Mouse (Mus musculus): Measurements from ENCODE around the gene Lsm3. TPM values are rescaled to one million over a fixed set of nuclear protein-coding genes. Genes with fewer than 3 reads are reported as not detected.
A peak's percentile ranks its signal among the peaks of the same experiment; 100 is the strongest.

The Lsm3 gene
- polyA plus RNA-seq, 1 experiment = 207 TPM

DNA sequence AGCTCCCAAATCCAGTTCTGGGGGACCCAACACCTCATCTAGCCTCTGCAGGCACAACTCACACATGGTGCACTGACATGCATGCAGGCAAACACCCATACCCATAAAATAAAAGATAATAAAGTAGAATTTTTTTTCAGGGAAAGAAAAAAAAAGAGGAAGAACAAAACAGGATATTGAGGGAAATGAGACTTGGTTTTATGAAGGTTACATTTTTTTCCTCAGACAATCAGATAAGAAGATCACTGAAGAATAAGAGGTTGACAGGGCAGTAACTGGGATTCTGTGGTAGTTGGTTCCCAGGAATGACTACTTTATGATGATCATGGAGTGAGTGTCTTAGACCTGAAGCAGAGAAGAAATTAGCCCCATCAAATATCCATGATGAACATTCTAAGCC lies 1.6 kb upstream of the Lsm3 start:
- Histone ChIP-seq H3K4me3 (ENCODE audit: insufficient read depth, poor library complexity, severe bottlenecking) (no peak overlapping the region), H3K36me3 (ENCODE audit: control insufficient read depth, insufficient read depth) (peaks cover 21% of the 10 kb centered on the region), H3ac (ENCODE audit: control insufficient read depth, insufficient read length, low read depth) (no peak overlapping the region), H3K27me3 (ENCODE audit: control insufficient read depth, insufficient read depth, insufficient read length) (no peaks in the 10 kb centered on the region), H3K79me2 (ENCODE audit: control insufficient read depth, insufficient read depth) (peaks cover 48% of the 10 kb centered on the region), H3K79me3 (ENCODE audit: low read depth) (peaks cover 18% of the 10 kb centered on the region)
- TF ChIP-seq USF1 (IDR thresholded peaks at IDR 0.05; ENCODE audit: low read depth) (no peak), MAX (IDR thresholded peaks at IDR 0.05) (no peak), CTCF (IDR thresholded peaks at IDR 0.05; ENCODE audit: control insufficient read depth, insufficient read depth, insufficient read length) (no peak), MYOD1 (IDR thresholded peaks at IDR 0.05; ENCODE audit: control insufficient read depth, insufficient read length, low read depth) (no peak), CEBPB (IDR thresholded peaks at IDR 0.05; ENCODE audit: low read depth) (no peak), MYOG (IDR thresholded peaks at IDR 0.05; ENCODE audit: control insufficient read depth, extremely low read depth, insufficient read length) (no peak), FOSL1 (IDR thresholded peaks at IDR 0.05; ENCODE audit: insufficient read depth, low read length, poor library complexity, severe bottlenecking) (no peak)

DNA sequence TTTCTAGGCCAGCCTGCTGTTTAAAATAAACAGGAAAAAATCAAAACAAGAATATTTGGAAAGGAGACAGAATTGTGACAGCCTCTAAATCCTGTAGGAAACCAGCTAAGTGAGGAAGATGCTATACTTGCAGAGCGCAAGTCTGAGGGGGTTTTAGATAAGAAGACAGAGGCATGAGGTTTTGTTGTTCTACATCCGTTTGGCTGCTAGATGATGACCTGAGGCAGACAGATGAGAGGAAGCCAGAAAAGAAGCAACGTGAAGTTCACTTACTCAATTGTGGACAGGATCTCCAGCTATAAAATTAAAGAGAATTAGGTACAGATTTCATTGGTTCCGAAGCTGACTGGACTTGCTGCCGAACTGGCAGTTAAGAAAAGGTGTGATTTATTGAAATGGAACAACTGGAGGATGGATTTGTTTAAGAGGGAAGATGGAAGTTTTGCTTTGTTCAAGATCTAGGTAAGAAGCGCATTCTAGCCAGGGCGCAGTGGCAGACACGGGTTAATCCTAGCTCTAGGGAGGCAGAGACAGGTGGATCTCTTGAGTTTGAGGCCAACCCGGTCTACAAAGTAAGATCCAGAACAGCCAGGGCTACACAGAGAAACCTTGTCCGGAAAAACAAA lies 878 bp upstream of the Lsm3 start:
- H3K36me3 ChIP-seq (ENCODE audit: control insufficient read depth, insufficient read depth) = peaks cover 28% of the 10 kb centered on the region
- TF ChIP-seq MYOD1 (IDR thresholded peaks at IDR 0.05; ENCODE audit: control insufficient read depth, insufficient read length, low read depth) (no peak), CEBPB (IDR thresholded peaks at IDR 0.05; ENCODE audit: low read depth) (no peak), FOSL1 (IDR thresholded peaks at IDR 0.05; ENCODE audit: insufficient read depth, low read length, poor library complexity, severe bottlenecking) (no peak), MYOG (IDR thresholded peaks at IDR 0.05; ENCODE audit: control insufficient read depth, extremely low read depth, insufficient read length) (no peak), USF1 (IDR thresholded peaks at IDR 0.05; ENCODE audit: low read depth) (no peak), CTCF (IDR thresholded peaks at IDR 0.05; ENCODE audit: control insufficient read depth, insufficient read depth, insufficient read length) (no peak), MAX (IDR thresholded peaks at IDR 0.05) (no peak)
- H3K27me3 ChIP-seq (ENCODE audit: control insufficient read depth, insufficient read depth, insufficient read length) = no peaks in the 10 kb centered on the region
- peak overlapping the region; percentile 100 for H3ac ChIP-seq (ENCODE audit: control insufficient read depth, insufficient read length, low read depth)
- peaks cover 49% of the 10 kb centered on the region for H3K79me2 ChIP-seq (ENCODE audit: control insufficient read depth, insufficient read depth)
- peak overlapping the region; percentile 95 for H3K4me3 ChIP-seq (ENCODE audit: insufficient read depth, poor library complexity, severe bottlenecking)
- H3K79me3 ChIP-seq (ENCODE audit: low read depth) = peaks cover 18% of the 10 kb centered on the region

GRCm38 (mm10) chr6:91518454-91519020 lies 2.8 kb downstream of the Lsm3 start:
- Histone ChIP-seq H3K79me2 (ENCODE audit: control insufficient read depth, insufficient read depth) (peaks cover 58% of the 10 kb centered on the region), H3K79me3 (ENCODE audit: low read depth) (peaks cover 18% of the 10 kb centered on the region), H3ac (ENCODE audit: control insufficient read depth, insufficient read length, low read depth) (no peak overlapping the region), H3K4me3 (ENCODE audit: insufficient read depth, poor library complexity, severe bottlenecking) (no peak overlapping the region), H3K27me3 (ENCODE audit: control insufficient read depth, insufficient read depth, insufficient read length) (no peaks in the 10 kb centered on the region), H3K36me3 (ENCODE audit: control insufficient read depth, insufficient read depth) (peaks cover 63% of the 10 kb centered on the region)
- TF ChIP-seq USF1 (IDR thresholded peaks at IDR 0.05; ENCODE audit: low read depth) (no peak), CTCF (IDR thresholded peaks at IDR 0.05; ENCODE audit: control insufficient read depth, insufficient read depth, insufficient read length) (no peak), CEBPB (IDR thresholded peaks at IDR 0.05; ENCODE audit: low read depth) (no peak), MAX (IDR thresholded peaks at IDR 0.05) (no peak), MYOG (IDR thresholded peaks at IDR 0.05; ENCODE audit: control insufficient read depth, extremely low read depth, insufficient read length) (no peak), FOSL1 (IDR thresholded peaks at IDR 0.05; ENCODE audit: insufficient read depth, low read length, poor library complexity, severe bottlenecking) (no peak), MYOD1 (IDR thresholded peaks at IDR 0.05; ENCODE audit: control insufficient read depth, insufficient read length, low read depth) (no peak)

DNA sequence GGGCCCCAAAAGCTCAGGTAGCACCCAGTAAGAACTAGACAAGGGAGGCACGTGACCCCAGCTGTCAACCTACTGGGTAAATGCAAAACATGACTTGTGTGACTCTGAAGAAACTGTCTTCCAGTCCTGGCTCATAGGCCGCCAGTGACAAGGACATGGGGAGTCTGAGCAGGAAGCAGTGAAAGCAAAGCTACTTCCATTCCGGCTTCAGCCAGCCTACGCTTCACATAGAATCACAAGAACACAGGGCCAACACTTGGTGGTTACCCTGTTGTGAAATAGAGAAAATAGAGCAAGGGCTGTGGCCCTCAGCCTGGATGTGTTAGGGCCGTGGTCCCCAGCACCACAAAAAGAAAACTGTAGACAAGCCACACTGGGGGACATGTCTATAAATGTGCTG lies 7.1 kb downstream of the Lsm3 start:
- Histone ChIP-seq H3K4me3 (ENCODE audit: insufficient read depth, poor library complexity, severe bottlenecking) (no peak overlapping the region), H3K27me3 (ENCODE audit: control insufficient read depth, insufficient read depth, insufficient read length) (no peaks in the 10 kb centered on the region), H3K79me3 (ENCODE audit: low read depth) (peaks cover under 1% of the 10 kb centered on the region), H3ac (ENCODE audit: control insufficient read depth, insufficient read length, low read depth) (no peak overlapping the region), H3K79me2 (ENCODE audit: control insufficient read depth, insufficient read depth) (peaks cover 24% of the 10 kb centered on the region), H3K36me3 (ENCODE audit: control insufficient read depth, insufficient read depth) (peaks cover 64% of the 10 kb centered on the region)
- TF ChIP-seq CEBPB (IDR thresholded peaks at IDR 0.05; ENCODE audit: low read depth) (no peak), USF1 (IDR thresholded peaks at IDR 0.05; ENCODE audit: low read depth) (no peak), MYOG (IDR thresholded peaks at IDR 0.05; ENCODE audit: control insufficient read depth, extremely low read depth, insufficient read length) (no peak)

DNA sequence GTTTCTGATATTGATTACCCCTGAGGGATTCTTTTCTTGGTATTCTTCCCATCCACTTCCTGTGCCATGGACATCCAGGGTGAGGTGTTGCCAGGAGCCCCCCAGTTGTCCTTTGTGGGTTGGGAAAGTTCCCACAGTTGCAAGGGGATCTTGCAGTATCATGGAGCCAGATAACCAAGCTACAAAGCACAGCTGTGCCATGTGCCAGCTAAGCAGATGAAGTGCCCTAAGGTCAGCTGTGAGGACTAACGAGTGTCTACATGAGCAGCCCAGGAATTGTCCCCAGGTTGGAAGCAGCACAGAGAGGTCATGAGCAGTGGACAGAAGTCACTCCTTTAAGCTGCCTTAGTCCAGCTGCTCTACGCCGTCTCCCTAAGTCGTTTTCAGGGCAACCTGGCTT lies 9.8 kb downstream of the Lsm3 start:
- Histone ChIP-seq H3K79me2 (ENCODE audit: control insufficient read depth, insufficient read depth) (peaks cover 3% of the 10 kb centered on the region), H3K79me3 (ENCODE audit: low read depth) (no peaks in the 10 kb centered on the region), H3K36me3 (ENCODE audit: control insufficient read depth, insufficient read depth) (peaks cover 36% of the 10 kb centered on the region), H3ac (ENCODE audit: control insufficient read depth, insufficient read length, low read depth) (no peak overlapping the region), H3K4me3 (ENCODE audit: insufficient read depth, poor library complexity, severe bottlenecking) (no peak overlapping the region), H3K27me3 (ENCODE audit: control insufficient read depth, insufficient read depth, insufficient read length) (no peaks in the 10 kb centered on the region)
- TF ChIP-seq MYOG (IDR thresholded peaks at IDR 0.05; ENCODE audit: control insufficient read depth, extremely low read depth, insufficient read length) = no peak

DNA sequence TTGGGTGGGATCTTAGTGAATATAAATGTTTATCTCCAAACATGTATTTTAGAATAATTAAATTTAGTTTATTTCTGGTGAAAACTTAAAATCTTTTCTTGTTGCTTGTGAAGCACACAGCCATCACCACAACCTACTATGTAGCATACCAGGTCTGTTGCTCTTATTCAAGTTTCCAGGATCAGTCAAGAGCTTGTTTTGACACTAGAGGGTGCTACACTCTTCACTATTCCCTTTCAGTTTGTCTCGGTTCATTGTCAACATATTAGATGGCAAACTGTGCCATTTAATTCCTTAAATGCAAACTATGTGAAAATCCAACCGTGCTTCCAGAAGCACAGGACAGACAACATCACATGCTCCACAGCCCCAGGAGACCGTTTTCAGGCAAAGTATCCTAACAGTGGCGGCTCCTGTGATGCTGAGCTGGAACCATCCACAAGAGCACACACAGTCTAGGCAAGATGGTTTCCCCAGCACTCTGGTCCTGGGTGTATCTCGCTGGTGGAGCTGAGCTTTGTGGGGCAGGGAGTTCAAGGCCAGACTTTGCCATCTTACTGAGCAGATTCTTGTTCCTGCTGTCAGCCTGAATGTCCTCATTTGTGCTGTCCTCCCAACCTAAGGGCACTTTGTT lies 11.6 kb downstream of the Lsm3 start:
- Histone ChIP-seq H3K4me3 (ENCODE audit: insufficient read depth, poor library complexity, severe bottlenecking) (no peak overlapping the region), H3K36me3 (ENCODE audit: control insufficient read depth, insufficient read depth) (peaks cover 20% of the 10 kb centered on the region), H3ac (ENCODE audit: control insufficient read depth, insufficient read length, low read depth) (no peak overlapping the region), H3K79me2 (ENCODE audit: control insufficient read depth, insufficient read depth) (no peaks in the 10 kb centered on the region), H3K27me3 (ENCODE audit: control insufficient read depth, insufficient read depth, insufficient read length) (no peaks in the 10 kb centered on the region), H3K79me3 (ENCODE audit: low read depth) (no peaks in the 10 kb centered on the region)
- TF ChIP-seq CTCF (IDR thresholded peaks at IDR 0.05; ENCODE audit: control insufficient read depth, insufficient read depth, insufficient read length) (peak; percentile 9), MYOG (IDR thresholded peaks at IDR 0.05; ENCODE audit: control insufficient read depth, extremely low read depth, insufficient read length) (no peak)
